Mouse (Mus musculus): Measurements from ENCODE around the gene Lrrc29. TPM values are rescaled to one million over a fixed set of nuclear protein-coding genes. Genes with fewer than 3 reads are reported as not detected.

The Lrrc29 gene
- polyA plus RNA-seq (2016; fragmentation: Nextera tagmentation; extraction: Ambion mirVana) = 1.3 TPM in 2 replicates

GRCm38 (mm10) chr8:105326141-105326672 is at the start of gene Lrrc29, which contains the start of gene Tmem208:
Gene Lrrc29, minus strand, starts transcription at chr8:105326278.
Gene Tmem208, plus strand, starts transcription at chr8:105326354.
- peaks cover 48% of the 10 kb centered on the region for H3K36me3 ChIP-seq (replicated peaks)
- H3K9me3 ChIP-seq = no peaks in the 10 kb centered on the region
- H3K27me3 ChIP-seq (replicated peaks; ENCODE audit: low read depth, poor library complexity, severe bottlenecking) = no peaks in the 10 kb centered on the region
- peak within 1 kb of the TSS; percentile 84 for H3K4me3 ChIP-seq
- peaks cover 21% of the 10 kb centered on the region for H3K4me1 ChIP-seq
- under 1% methylated on average over 36 of the region's 36 CpGs for WGBS
- DNase-seq (ENCODE audit: low spot score) = peak; percentile 97
- H3K27ac ChIP-seq (replicated peaks) = peak within 1 kb of the TSS; percentile 88

DNA sequence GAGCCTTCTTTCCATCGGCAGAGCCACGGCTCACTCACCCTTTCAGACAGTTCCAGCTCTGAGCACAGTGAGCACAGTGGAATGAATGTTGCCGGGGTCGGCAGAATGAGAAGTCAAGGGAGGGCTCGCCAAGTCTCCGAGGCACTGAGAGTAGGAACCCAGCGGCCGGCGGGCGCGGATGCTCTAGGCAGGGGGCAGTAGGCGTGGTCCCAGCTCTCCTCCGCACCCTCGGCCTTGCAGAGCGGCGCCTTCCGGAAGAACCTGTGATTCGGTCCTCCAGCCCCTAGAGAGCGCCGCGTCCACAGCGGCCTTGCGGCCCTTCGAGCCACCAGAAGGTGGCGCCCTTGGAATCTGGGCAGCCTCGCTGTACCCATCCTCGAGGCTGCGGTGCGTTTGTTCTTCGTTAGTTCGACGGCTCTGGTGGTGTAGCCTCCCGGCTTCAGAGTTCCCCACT is 48.5 kb upstream of the Lrrc29 start:
- H3K27ac ChIP-seq (replicated peaks) = peak overlapping the region; percentile 37
- peak; percentile 73 for DNase-seq (ENCODE audit: low spot score)
- H3K4me1 ChIP-seq = peaks cover 16% of the 10 kb centered on the region
- peak overlapping the region; percentile 49 for H3K4me3 ChIP-seq
- 0 out of 2 replicates have a peak, but pooled peaks cover 11% of the 10 kb centered on the region for H3K27me3 ChIP-seq (replicated peaks; ENCODE audit: low read depth, poor library complexity, severe bottlenecking)
- WGBS = 27% methylated on average over 33 of the region's 33 CpGs
- H3K36me3 ChIP-seq (replicated peaks) = peaks cover 11% of the 10 kb centered on the region
- H3K9me3 ChIP-seq = no peaks in the 10 kb centered on the region

DNA sequence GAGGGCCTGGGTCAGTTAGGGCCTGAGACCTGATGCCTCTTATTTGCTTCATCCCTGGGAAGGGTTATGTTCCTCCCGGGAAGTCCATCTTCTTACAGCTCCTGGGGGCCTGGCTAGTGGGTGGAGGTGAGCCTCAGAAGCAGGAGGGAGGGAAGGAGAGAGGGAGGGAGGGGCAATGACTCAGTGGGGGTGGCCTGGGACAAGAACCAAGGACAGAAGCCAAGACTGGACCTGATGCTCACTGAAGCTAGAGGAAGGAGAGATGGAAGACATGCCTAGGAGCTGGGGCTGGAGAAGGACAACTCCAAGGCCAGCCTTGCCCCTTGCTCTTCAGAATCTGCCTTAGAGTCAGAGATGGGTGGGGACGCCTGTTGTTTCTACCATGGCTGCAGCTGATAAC is 47.0 kb upstream of the Lrrc29 start, which contains the start of gene Plekhg4:
TSS of gene Plekhg4 (plus strand) at position 243 of the 400 bp plus-strand sequence.
- Histone ChIP-seq H3K4me3 (peak within 1 kb of the TSS; percentile 49), H3K4me1 (peaks cover 24% of the 10 kb centered on the region)
- 56% methylated on average over 2 of the region's 2 CpGs for WGBS

GRCm38 (mm10) chr8:105372473-105372872 is 46.4 kb upstream of the Lrrc29 start:
- no peak overlapping the region for H3K4me3 ChIP-seq
- no peaks in the 10 kb centered on the region for H3K9me3 ChIP-seq
- peaks cover 30% of the 10 kb centered on the region for H3K4me1 ChIP-seq
- no peak overlapping the region for H3K27ac ChIP-seq (replicated peaks)
- no peak for DNase-seq (ENCODE audit: low spot score)
- H3K27me3 ChIP-seq (replicated peaks; ENCODE audit: low read depth, poor library complexity, severe bottlenecking) = 0 out of 2 replicates have a peak, but pooled peaks cover 11% of the 10 kb centered on the region
- H3K36me3 ChIP-seq (replicated peaks) = peaks cover 26% of the 10 kb centered on the region
- WGBS = 74% methylated on average over 9 of the region's 9 CpGs

More for the DNA sequence above, 47.0 kb upstream of the Lrrc29 start, which contains the start of gene Plekhg4:
- DNase-seq (ENCODE audit: low spot score) = no peak
- H3K27ac ChIP-seq (replicated peaks) = no peak within 1 kb of the TSS
- H3K27me3 ChIP-seq (replicated peaks; ENCODE audit: low read depth, poor library complexity, severe bottlenecking) = 0 out of 2 replicates have a peak, but pooled peaks cover 11% of the 10 kb centered on the region
- peaks cover 21% of the 10 kb centered on the region for H3K36me3 ChIP-seq (replicated peaks)
- no peaks in the 10 kb centered on the region for H3K9me3 ChIP-seq

DNA sequence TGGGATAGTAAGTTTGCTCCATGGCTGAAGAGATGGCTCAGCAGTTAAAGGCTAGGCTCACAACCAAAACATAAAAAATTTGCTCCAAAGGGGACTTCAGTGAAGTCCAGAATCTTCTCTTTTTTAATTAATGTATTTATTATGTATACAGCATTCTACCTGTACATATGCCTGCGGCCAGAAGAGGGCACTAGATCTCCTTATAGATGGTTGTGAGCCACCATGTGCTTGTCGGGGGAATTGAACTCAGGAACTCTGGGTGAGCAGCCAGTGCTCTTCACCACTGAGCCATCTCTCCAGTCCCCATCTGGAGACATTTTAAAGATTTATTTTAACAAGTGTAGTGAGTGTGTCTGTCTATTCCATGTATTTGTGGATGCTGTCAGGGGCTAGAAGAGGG is 41.0 kb upstream of the Lrrc29 start:
- 72% methylated on average over 2 of the region's 2 CpGs for WGBS
- peaks cover 14% of the 10 kb centered on the region for H3K4me1 ChIP-seq
- no peak overlapping the region for H3K27ac ChIP-seq (replicated peaks)
- no peaks in the 10 kb centered on the region for H3K27me3 ChIP-seq (replicated peaks; ENCODE audit: low read depth, poor library complexity, severe bottlenecking)
- H3K36me3 ChIP-seq (replicated peaks) = peaks cover 74% of the 10 kb centered on the region
- DNase-seq (ENCODE audit: low spot score) = no peak
- H3K9me3 ChIP-seq = no peaks in the 10 kb centered on the region
- no peak overlapping the region for H3K4me3 ChIP-seq

GRCm38 (mm10) chr8:105361751-105362702 is 35.9 kb upstream of the Lrrc29 start:
- no peak overlapping the region for H3K27ac ChIP-seq (replicated peaks)
- H3K4me1 ChIP-seq = peaks cover 19% of the 10 kb centered on the region
- no peak for DNase-seq (ENCODE audit: low spot score)
- no peaks in the 10 kb centered on the region for H3K27me3 ChIP-seq (replicated peaks; ENCODE audit: low read depth, poor library complexity, severe bottlenecking)
- WGBS = 85% methylated on average over 12 of the region's 12 CpGs
- peaks cover 69% of the 10 kb centered on the region for H3K36me3 ChIP-seq (replicated peaks)
- no peaks in the 10 kb centered on the region for H3K9me3 ChIP-seq
- no peak overlapping the region for H3K4me3 ChIP-seq

DNA sequence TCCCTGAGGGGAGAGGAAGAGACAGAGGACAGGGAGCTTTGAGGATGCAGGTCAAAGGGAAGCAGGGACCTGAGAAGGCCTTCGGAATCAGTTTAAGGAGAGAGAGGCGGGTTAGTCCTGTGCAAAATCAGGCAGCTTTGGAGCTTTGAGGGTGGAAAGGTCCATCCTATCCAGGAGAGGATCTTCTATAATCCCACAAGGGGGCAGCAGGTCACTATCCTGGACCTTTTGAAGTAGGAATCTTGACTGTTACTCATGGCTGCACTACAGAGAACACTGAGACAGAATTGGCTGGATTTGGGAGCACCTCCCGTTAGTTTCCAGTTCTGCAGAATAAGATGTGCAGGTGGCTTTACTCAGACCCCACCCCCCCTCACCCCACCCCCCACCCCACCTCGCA is 33.6 kb upstream of the Lrrc29 start:
- Histone ChIP-seq H3K4me1 (peaks cover 36% of the 10 kb centered on the region), H3K9me3 (no peaks in the 10 kb centered on the region), H3K27me3 (replicated peaks; ENCODE audit: low read depth, poor library complexity, severe bottlenecking) (no peaks in the 10 kb centered on the region), H3K4me3 (no peak overlapping the region), H3K27ac (replicated peaks) (no peak overlapping the region), H3K36me3 (replicated peaks) (peaks cover 68% of the 10 kb centered on the region)
- WGBS = 50% methylated on average over 4 of the region's 4 CpGs
- no peak for DNase-seq (ENCODE audit: low spot score)

DNA sequence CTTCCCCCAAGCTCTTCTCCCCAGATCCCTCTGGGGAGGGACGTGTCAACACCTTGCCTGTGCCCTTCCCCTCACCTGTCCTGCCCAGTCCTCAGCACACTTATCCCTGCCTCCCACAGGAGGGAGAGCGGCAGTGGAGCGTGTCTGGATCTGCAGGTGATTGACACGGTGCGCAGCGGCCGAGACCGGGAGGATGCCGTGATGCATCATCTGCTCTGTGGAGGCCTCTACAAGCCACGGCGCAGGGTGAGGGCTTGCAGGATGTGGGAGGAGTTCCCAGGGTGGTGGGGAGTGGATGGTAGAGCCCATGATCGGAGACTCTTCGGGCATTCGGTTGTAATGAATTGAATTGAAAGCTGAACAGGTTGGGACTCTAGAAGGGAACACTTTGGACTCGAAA is 33.1 kb upstream of the Lrrc29 start:
- WGBS = 71% methylated on average over 15 of the region's 15 CpGs
- Histone ChIP-seq H3K9me3 (no peaks in the 10 kb centered on the region), H3K27me3 (replicated peaks; ENCODE audit: low read depth, poor library complexity, severe bottlenecking) (no peaks in the 10 kb centered on the region), H3K36me3 (replicated peaks) (peaks cover 67% of the 10 kb centered on the region), H3K27ac (replicated peaks) (no peak overlapping the region), H3K4me3 (no peak overlapping the region), H3K4me1 (peaks cover 40% of the 10 kb centered on the region)
- no peak for DNase-seq (ENCODE audit: low spot score)

DNA sequence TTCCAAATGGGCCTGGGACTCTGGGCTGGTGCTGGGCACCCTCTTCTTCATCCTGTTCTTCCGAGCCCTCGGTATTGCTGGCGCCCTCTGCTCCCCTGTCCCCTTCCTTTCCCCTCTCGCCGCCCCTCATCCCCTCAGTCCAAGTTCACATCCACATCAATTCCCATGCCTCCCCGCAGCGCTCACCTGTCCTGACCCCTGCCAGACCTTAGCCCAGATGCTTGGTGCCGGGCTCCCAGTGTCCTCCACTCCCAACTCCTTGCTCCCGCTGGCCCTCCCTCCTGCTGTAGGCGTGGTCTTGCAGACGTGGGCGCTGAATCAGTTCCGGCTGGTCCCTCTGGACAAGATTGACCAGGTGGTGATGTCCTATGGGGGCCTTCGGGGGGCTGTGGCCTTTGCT is 30.6 kb upstream of the Lrrc29 start:
- peaks cover 40% of the 10 kb centered on the region for H3K4me1 ChIP-seq
- 90% methylated on average over 14 of the region's 14 CpGs for WGBS
- H3K9me3 ChIP-seq = no peaks in the 10 kb centered on the region
- no peaks in the 10 kb centered on the region for H3K27me3 ChIP-seq (replicated peaks; ENCODE audit: low read depth, poor library complexity, severe bottlenecking)
- H3K4me3 ChIP-seq = no peak overlapping the region
- peaks cover 54% of the 10 kb centered on the region for H3K36me3 ChIP-seq (replicated peaks)
- H3K27ac ChIP-seq (replicated peaks) = 0 out of 2 replicates have a peak overlapping the region, but pooled peaks have one; percentile 30
- DNase-seq (ENCODE audit: low spot score) = no peak

DNA sequence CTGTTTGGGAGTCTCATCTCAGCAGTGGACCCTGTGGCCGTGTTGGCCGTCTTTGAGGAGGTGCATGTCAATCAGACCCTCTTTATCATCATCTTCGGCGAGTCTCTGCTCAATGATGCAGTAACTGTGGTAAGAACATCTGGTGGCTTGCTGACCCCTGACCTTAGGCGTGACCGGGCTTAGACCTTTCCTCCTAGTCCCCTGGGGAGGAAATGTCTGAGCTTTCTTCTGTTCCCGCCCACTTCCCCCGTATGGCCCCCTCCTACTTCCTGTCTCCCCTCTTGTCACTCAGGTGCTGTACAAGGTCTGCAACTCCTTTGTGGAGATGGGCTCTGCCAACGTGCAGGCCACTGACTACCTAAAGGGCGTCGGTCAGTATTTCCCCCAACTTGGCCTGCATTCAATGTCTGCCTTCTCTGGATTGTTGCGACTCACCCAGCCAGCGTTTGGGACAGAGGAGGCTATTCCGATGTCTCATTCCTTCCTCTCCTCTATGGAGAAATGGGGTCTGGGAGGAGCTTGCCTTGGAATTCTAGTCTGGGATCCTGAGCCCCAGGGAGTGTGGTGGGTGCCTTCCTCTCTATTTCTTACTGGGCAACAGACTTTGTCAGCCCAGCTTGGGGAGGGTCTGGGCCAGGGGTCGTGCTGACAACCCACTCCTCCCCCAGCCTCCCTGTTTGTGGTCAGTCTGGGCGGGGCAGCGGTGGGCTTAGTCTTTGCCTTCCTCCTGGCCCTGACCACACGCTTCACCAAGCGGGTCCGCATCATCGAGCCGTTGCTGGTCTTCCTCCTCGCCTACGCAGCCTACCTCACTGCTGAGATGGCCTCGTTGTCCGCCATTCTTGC is 29.3 kb upstream of the Lrrc29 start:
- Histone ChIP-seq H3K27me3 (replicated peaks; ENCODE audit: low read depth, poor library complexity, severe bottlenecking) (0 out of 2 replicates have a peak, but pooled peaks cover 7% of the 10 kb centered on the region), H3K9me3 (no peaks in the 10 kb centered on the region), H3K4me1 (peaks cover 46% of the 10 kb centered on the region), H3K4me3 (peak overlapping the region; percentile 25; the same call in 1 of the 2 replicates), H3K36me3 (replicated peaks) (peaks cover 50% of the 10 kb centered on the region), H3K27ac (replicated peaks) (peak overlapping the region; percentile 51)
- peak; percentile 63 for DNase-seq (ENCODE audit: low spot score)
- WGBS = 57% methylated on average over 26 of the region's 26 CpGs

GRCm38 (mm10) chr8:105354549-105354948 is 28.5 kb upstream of the Lrrc29 start:
- peak overlapping the region; percentile 25; the same call in 1 of the 2 replicates for H3K4me3 ChIP-seq
- H3K36me3 ChIP-seq (replicated peaks) = peaks cover 50% of the 10 kb centered on the region
- H3K4me1 ChIP-seq = peaks cover 50% of the 10 kb centered on the region
- H3K9me3 ChIP-seq = no peaks in the 10 kb centered on the region
- peaks cover 15% of the 10 kb centered on the region; the same call in 1 of the 2 replicates for H3K27me3 ChIP-seq (replicated peaks; ENCODE audit: low read depth, poor library complexity, severe bottlenecking)
- no peak overlapping the region for H3K27ac ChIP-seq (replicated peaks)
- no peak for DNase-seq (ENCODE audit: low spot score)
- WGBS = 89% methylated on average over 4 of the region's 4 CpGs

All from embryonic facial prominence, embryonic 10.5 days (tissue).